Mouse (Mus musculus) CD4-positive, CD25-positive, alpha-beta regulatory T cell, adult 4 months (primary cell): ENCODE measurements around the gene Fgd2. TPM values are rescaled to one million over a fixed set of nuclear protein-coding genes. Genes with fewer than 3 reads are reported as not detected.

Experiments
- ATAC-seq: one replicate; pipeline ENCODE4 v1.8.0; 2017
- polyA plus RNA-seq, 2 experiments: library from polyadenylated mRNA; unstranded; fragments of 100-300 nt; shearing (Covaris generic); gene quantifications; one replicate each; pipeline ENCODE4 v1.2.1; 2017

Gene Fgd2
- polyA plus RNA-seq, 2 experiments from 2014 or later, result 0.65 to 9.4 TPM

DNA sequence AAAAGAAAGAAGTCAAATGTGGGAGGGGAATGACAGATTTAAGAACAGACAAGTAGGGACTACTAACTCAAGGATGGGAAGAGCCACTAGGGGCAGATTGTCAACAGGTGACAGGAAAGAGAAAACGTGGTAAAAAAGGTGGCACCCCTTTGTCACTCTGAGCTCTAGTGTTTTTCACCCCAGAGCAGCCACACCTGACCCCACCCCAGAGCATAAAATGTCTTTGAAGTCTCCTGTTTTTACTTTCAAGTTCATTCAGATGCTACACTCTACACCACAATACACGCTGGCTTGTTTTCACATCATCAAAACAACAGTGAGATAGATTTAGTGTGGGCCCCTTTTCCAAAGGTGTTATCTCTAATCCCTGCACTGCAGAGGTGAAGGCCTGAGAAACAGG, 68.1 kb downstream of the Fgd2 start:
- peak; percentile 80 for ATAC-seq

Other genes with a start within 250 kb of the Fgd2 start
- not detected for gene Rab44, start 246.8 kb upstream of the Fgd2 start, polyA plus RNA-seq
- 1 to 10 TPM; 2.2 to 2.3 TPM for gene Cpne5, start 122.7 kb upstream of the Fgd2 start, polyA plus RNA-seq
- gene Ppil1, start 96.7 kb upstream of the Fgd2 start, polyA plus RNA-seq, result 100 to 1,000 TPM in 1 of 2 experiments, 10 to 100 TPM in 1; 72.7 to 101 TPM
- gene BC004004, start 92.1 kb upstream of the Fgd2 start, polyA plus RNA-seq, result 100 to 1,000 TPM in 1 of 2 experiments, 10 to 100 TPM in 1; 98.0 to 123 TPM
- gene Pi16, start 43.2 kb upstream of the Fgd2 start, polyA plus RNA-seq, result under 1 TPM; 0.44 to 0.57 TPM
- 10 to 100 TPM; 11.0 to 13.9 TPM for gene Mtch1, start 13.0 kb upstream of the Fgd2 start, polyA plus RNA-seq
- 100 to 1,000 TPM; 484 to 510 TPM for gene Pim1, start 129.8 kb downstream of the Fgd2 start, polyA plus RNA-seq
- not detected for gene Gm17657, start 188.7 kb downstream of the Fgd2 start, polyA plus RNA-seq
- gene Tbc1d22b, start 188.9 kb downstream of the Fgd2 start, polyA plus RNA-seq, result 10 to 100 TPM in 1 of 2 experiments, 1 to 10 TPM in 1; 9.5 to 11.2 TPM
- gene Tmem217, start 191.5 kb downstream of the Fgd2 start, polyA plus RNA-seq, result under 1 TPM in 1 of 2 experiments, not detected in 1; 0.62 TPM